Mouse (Mus musculus) cerebellum, adult 9-10 months (tissue): ENCODE measurements around the gene Swt1.
"Not testable (repeated sequence)": the region's sequence is repeated elsewhere in the genome, so short reads cannot be mapped to it uniquely, and the experiment has no call there.

Experiments used
- DNase-seq: peaks from one replicate; pipeline ENCODE4 v3.0.0; 2022

Swt1 gene

GRCm38 (mm10) chr1:151366944-151367605 is 61.2 kb downstream of the Swt1 start:
- DNase-seq: no peak

- DNase-seq: no peak
These were observed 68.9 kb downstream of the Swt1 start for GRCm38 (mm10) chr1:151359374-151359773.

DNA sequence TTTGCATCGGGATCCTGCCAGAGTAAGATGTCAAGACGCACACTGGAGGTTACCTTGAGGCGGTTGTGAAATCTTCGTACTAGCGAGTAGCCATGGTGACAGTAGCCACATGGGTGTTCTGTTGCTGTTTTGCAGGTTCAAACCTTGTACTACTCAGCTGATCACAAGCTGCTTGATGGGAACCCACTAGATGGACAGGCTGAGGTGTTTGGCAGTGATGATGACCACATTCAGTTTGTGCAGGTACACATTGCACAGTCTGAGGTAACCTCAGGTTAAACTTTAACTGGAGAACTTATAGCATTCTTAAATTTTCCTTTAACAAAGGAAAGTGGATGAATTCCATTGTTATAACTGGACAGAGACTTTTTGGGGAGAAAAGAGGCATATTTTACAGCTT is 72.3 kb downstream of the Swt1 start:
- no peak for DNase-seq

DNA sequence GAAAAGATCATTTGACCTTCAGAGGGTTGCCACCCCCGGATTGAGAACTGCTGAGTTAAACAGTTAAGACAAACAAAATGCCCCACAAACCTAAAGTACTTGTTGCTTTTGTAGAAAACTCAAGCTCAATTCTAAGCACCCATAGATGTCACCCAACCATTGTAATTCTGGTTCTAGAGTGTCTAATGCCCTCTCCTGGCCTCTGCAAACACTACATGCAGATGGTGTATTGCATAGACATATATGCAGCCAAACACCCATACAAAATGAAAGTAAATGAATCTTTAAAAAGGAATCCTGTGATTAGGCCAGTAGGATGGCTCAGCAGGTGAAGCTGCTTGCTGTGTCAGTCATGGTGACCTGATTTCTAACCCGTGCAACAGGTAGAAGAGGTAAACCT is 75.3 kb downstream of the Swt1 start:
- no peak for DNase-seq

DNA sequence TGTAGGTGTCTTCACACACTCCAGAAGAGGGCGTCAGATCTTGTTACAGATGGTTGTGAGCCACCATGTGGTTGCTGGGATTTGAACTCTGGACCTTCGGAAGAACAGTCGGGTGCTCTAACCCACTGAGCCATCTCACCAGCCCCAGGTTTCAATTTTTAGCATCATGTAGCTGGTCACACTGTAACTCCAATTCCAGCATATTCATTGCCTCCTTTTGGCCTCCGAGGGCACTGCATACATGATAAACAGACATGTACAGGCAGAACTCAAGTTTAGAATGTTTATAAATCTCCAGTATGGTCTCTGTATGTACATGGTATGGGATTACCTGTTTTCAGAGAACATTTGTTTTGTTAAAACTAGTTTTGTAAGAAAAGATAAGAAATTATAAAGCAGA is 80.0 kb downstream of the Swt1 start:
- DNase-seq: not testable (repeated sequence)

- no peak for DNase-seq
These were observed 81.6 kb downstream of the Swt1 start for GRCm38 (mm10) chr1:151346681-151347127.

DNA sequence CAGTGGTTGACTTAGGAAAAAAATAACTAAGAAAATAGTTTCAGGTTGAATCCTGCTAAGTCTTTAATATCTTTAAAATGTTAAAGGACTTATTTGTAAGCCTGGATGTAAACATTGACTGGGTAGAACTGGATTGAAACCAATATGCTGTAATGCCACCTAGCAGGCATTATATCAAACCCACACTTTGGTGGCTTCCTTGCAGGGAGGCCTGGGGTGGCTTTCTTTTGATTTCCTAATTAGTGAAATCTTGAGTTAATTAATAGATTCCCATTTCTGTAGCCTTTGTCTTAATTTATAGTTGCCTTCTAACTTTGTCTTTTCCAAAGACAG is 82.4 kb downstream of the Swt1 start:
- DNase-seq: no peak

GRCm38 (mm10) chr1:151345109-151345862 is 83.0 kb downstream of the Swt1 start:
- DNase-seq: peak; percentile 94

DNA sequence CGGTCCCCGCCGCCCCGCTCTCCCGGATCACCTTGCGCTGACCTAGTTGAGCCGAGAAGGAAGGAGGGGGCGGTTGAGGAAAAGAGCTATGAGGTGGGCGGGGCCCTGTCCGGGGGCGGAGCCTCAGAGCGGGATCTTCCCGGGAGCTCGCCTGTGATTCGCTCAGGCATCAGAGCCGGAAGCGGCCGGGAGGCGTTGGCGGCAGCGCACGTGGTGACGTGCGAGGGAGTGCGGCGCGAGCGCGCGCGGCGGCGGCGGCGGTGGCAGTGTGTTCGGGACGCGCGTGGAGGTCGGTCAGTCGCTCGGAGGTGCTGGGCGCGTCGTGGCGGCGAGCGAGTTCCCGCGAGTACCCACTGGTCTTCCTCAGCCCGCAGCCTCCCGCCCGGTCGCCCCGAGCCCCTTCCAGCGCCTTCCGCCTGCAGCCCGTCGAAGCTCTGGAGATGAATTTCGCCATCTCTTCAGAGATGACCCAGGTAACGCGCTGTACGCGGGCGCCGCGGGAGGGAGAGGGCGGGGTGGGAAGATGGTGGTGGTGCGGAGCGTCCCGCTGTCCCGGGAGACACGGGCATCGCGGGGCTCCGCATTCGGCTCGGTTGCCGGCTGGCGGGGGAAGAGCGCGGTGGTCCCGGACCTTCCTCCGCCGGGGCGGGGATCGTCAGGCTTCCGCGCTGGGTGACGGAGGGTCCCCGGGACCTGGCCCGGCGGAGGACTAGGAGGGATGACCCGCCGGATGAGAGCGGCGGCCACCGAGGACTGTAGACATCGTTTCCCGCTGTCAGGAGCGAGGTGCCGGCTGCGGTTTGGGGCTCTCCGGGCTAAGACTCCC is 83.8 kb downstream of the Swt1 start, which contains the start of gene Ivns1abp:
Gene Ivns1abp (plus strand): TSS at position 195 of the 826 bp plus-strand sequence.
- DNase-seq: peak; percentile 99

GRCm38 (mm10) chr1:151343571-151344282 is 84.5 kb downstream of the Swt1 start:
- DNase-seq: peak; percentile 64

DNA sequence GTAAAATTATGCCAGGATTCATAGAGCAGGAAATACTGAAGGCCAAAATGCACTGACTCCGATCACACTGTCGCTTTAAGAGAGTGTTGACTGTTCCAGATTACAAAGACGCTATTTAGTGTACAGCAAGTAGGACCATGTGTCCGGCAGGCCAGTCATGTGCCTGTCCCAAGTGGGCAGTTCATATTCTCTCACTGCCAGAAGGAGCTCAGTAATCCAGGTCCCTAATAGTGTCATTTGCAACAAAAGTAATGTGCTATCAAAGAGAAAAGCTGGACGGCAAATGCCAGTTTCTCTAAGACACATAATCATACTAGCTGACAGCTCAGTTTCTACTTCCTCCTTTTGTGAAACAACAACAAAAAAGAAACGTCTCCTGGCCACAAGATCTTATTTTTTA is 85.3 kb downstream of the Swt1 start:
- peak; percentile 38 for DNase-seq

DNA sequence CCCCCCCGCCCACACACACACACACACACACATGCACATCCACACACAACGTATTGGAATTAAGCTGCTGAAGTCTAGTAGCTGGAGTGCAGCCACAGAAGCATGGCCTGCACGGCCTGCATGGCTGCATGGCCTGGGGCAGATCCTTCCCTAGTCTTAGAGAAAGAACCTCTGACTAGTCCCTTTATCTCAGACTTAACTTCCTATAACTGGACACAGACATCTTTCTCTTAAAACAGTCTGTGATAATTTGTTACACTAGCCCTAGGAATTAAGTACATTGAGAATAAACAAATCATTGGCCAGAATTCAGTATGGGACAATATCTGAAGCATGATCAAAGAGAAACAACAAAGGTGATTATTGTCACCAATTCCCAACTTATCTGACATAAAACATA is 85.9 kb downstream of the Swt1 start:
- no peak for DNase-seq

- DNase-seq: no peak
These were observed 86.8 kb downstream of the Swt1 start for GRCm38 (mm10) chr1:151341321-151342044.

DNA sequence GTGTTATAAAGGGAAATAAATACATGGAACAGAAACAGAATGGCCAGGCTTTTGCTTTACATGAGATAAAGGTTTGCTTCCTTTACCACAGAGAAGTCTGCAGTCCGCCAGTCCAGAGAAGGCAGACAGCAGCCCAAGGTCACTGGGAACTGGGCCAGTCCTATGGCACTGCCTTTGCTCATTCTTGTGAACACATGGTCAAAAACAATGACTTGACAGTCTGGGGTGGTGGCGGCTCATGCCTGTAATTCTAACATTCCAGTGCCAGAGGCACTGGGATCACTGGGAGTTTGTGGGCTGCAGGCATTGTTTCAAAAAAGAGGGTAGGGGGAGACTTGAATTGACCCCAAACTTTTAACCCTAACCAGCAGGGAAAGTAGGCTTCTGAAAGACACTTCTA is 89.3 kb downstream of the Swt1 start:
- DNase-seq: no peak

GRCm38 (mm10) chr1:151338234-151338633 is 90.0 kb downstream of the Swt1 start:
- no peak for DNase-seq

GRCm38 (mm10) chr1:151332819-151333218 is 95.4 kb downstream of the Swt1 start:
- no peak for DNase-seq

DNA sequence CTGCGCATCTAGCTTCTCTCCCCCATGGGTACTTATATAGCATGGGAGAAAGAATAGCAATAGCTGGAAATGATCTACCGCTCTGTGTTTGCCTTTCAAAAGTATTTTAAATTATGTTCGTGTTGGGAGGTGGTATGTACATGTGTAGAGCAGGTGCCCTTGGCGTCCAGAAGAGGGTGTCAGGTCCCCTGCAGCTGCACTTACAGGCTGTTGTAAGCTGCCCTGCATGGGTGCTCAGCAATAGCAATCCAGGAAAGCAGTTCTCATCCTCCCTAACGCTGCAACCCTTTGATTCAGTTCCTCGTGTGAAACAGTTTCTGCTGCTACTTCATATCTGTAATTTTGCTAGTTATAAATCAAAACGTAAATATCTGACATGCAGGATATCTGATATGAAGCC is 98.7 kb downstream of the Swt1 start:
- DNase-seq: no peak

- no peak for DNase-seq
These were observed 99.7 kb downstream of the Swt1 start for GRCm38 (mm10) chr1:151328341-151329097.

DNA sequence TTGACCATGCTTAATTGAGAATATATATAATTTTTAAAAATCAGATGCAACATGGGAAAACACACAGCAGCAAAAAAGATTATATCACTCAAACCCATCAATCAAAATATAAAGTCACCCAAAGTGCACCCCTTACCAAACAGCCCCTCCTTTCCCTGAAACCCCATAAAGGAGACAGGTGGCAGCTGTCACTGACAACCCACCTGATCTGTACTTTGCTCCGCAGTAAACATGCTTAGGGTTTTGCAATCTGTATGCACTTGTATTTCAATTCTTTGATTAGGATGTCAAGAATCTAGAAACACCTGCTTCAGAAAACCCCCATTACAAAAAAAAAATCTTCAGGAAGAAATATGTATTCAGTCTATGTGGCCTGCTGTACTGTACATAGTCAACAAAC is 102.9 kb downstream of the Swt1 start:
- DNase-seq: no peak

- no peak for DNase-seq
These were observed 107.8 kb downstream of the Swt1 start for GRCm38 (mm10) chr1:151320408-151320807.

GRCm38 (mm10) chr1:151319267-151319666 is 109.0 kb downstream of the Swt1 start:
- DNase-seq: no peak
